Mouse (Mus musculus) gastrocnemius, postnatal 36 days (tissue): ENCODE results near the gene Vmn2r62. TPM values are rescaled to one million over a fixed set of nuclear protein-coding genes. Genes with fewer than 3 reads are reported as not detected.
"Not testable (repeated sequence)": the region's sequence is repeated elsewhere in the genome, so short reads cannot be mapped to it uniquely, and the experiment has no call there.

Source experiments
- DNase-seq, 2 experiments: peaks; one replicate each; pipeline ENCODE4 v3.0.0; 2022
- intact Hi-C: fragments of 180-260 bp; cut with DNase I; formaldehyde crosslinking; loops from one replicate; pipeline ENCODE4 v1.15.1; 2025
- long read RNA-seq, 2 experiments: library from polyadenylated mRNA; stranded (forward); transcript quantifications; one replicate each; pipeline ENCODE4 v2.0.0; 2021
- total RNA-seq, 2 experiments: library from RNA; stranded (reverse); gene quantifications; 2 replicates each; pipeline ENCODE4 v1.2.3; 2021

Gene Vmn2r62
- total RNA-seq = not detected
- long read RNA-seq, experiment 1 = 0 reads
- long read RNA-seq, experiment 2 = 0 reads

DNA sequence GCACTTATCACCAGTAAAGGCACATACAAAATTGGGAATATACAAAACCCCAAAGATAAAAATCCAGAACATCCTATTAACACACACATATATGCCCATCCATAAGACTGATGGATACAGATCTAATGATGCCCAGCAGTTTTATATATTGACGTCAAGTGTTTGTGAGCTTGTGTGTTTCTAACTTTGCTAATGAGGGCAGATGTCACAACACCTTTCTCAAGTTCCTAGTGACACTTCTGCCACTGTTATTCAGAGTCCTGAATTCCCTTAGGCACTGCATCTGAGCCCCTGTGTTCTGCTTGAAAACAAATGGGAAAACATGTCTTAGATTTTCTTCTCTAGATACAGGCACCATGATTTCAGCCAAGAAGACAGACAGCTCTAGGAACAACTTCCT lies at the start of gene Vmn2r62:
Gene Vmn2r62 (minus strand): TSS at position 101 of the 400 bp plus-strand sequence.
- DNase-seq, intact Hi-C loops: not testable (repeated sequence)

GRCm38 (mm10) chr7:42838366-42838765 lies 45.0 kb upstream of the Vmn2r62 start:
- DNase-seq, intact Hi-C loops: not testable (repeated sequence)

GRCm38 (mm10) chr7:42832221-42832620 lies 38.9 kb upstream of the Vmn2r62 start:
- DNase-seq = no peak
- intact Hi-C loops = no loop called here

- DNase-seq = no peak
- intact Hi-C loops = no loop called here
Observed at GRCm38 (mm10) chr7:42749836-42750235, 43.5 kb downstream of the Vmn2r62 start.

DNA sequence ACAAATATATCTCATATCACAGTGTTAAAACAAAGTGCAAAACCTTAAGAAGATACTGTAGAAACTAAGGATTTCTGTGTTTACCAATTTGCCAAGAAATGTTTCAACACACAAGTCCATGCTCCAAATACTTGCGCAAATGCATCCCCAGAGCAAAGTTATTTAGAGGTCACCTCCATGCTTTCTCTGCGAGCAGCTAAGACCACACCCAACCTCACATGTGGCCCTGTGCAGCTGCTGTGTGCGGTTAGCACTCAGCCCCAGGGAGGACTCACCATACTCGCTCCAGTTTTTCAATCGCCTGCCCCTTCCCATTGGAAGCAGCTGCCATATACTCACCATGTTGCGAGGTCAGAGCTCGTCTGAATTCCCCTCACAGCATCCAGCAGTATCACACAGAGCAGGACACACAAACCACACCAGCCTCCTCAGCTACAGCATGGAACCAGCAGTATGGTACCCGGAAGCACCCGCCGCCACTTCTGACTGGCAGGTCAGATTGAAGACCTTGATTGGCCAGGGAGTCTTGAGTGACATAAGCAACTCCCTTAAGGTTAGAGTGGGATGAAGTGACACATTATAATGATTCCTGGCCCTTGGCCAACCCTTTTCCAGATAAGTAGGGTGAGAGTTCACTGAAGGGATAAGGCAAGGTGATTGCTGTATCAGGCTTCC lies 54.7 kb downstream of the Vmn2r62 start:
- intact Hi-C loops = no loop called here
- no peak for DNase-seq

DNA sequence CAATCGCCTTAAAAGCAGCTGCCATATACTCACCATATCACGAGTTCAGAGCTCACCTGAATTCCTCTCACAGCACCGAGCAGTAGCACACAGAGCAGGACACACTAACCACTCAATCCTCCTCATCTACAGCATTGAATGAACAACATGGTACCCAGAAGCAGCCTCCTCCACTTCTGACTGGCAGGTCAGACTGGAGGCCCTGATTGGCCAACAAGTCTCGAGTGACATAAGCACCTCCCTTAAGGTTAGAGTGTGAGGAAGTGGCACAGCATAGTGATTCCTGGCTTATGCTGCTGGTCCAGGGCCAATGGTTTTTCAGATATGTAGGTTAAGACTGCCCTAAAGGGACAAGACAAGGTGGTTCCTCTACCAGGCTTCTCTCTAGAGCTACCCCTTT lies 66.4 kb downstream of the Vmn2r62 start, which contains the start of gene Gm17067:
Gene Gm17067 (minus strand): TSS at position 101 of the 400 bp plus-strand sequence.
- intact Hi-C loops, DNase-seq: not testable (repeated sequence)

Other genes with a start within 250 kb of the Vmn2r62 start
- gene Gm21028, start 214.9 kb downstream of the Vmn2r62 start, total RNA-seq = not detected
- gene Zfp977, start 201.0 kb downstream of the Vmn2r62 start, total RNA-seq = under 1 TPM; 0.30 to 0.31 TPM
- gene Zfp976, start 150.9 kb downstream of the Vmn2r62 start, total RNA-seq = 1 to 10 TPM in 1 of 2 experiments, under 1 TPM in 1; 0.42 to 1.4 TPM
- 1 to 10 TPM; 2.7 to 3.8 TPM for gene Zfp975, start 100.8 kb downstream of the Vmn2r62 start, total RNA-seq
- gene Gm17067, start 66.5 kb downstream of the Vmn2r62 start, total RNA-seq = not detected
- gene Gm2381, start 73.7 kb upstream of the Vmn2r62 start, total RNA-seq = under 1 TPM in 1 of 2 experiments, not detected in 1; 0.10 TPM
- not detected for gene Vmn2r63, start 140.3 kb upstream of the Vmn2r62 start, total RNA-seq
- gene Gm9268, start 225.2 kb upstream of the Vmn2r62 start, total RNA-seq = not detected